ENCODE assay signal across 8 mouse cellular contexts in genomic region chr11:80428381-80429008, GRCm38 (mm10). TPM values are rescaled to one million over a fixed set of nuclear protein-coding genes. Genes with fewer than 3 reads are reported as not detected.
A peak's percentile ranks its signal among the peaks of the same experiment; 100 is the strongest.
DNase-seq lines count a peak whose midpoint lies in the region; ATAC-seq and TF ChIP-seq lines count a peak whose summit lies in the region.

Psmd11 (plus strand) TSS chr11:80428615.

- peak; percentile 100 for ATAC-seq in forebrain, embryonic 15.5 days (replicated peaks)
- peak; percentile 100 for ATAC-seq in neutrophil, adult 5-6 weeks (ENCODE audit: extremely low read depth, insufficient number of reproducible peaks, low FRiP score, poor library complexity, severe bottlenecking)

- H3K36me3 ChIP-seq in ES-E14 (ENCODE audit: control insufficient read depth, insufficient read depth, low read length, poor library complexity, severe bottlenecking) = peaks cover 8% of the 10 kb centered on the region
- H3K36me3 ChIP-seq in forebrain, embryonic 15.5 days = peaks cover 17% of the 10 kb centered on the region

- peak; percentile 96 for DNase-seq in ES-E14 (ENCODE audit: low read depth, low spot score)
- peak; percentile 96 for DNase-seq in cerebellum, adult 11-12 months
- peak; percentile 91 for DNase-seq in heart, postnatal 25 days (ENCODE audit: low spot score)
- DNase-seq in layer of hippocampus, adult 18-20 months (ENCODE audit: low spot score in 2 of 2) = peak; percentile 94 to 97
- peak; percentile 91 for DNase-seq in lung, adult 2 months
- DNase-seq in thymus, adult 18-20 months = peak; percentile 93 to 95

- in situ Hi-C loops in ES-E14 (cut with MboI; ENCODE audit: low sequenced_read_pairs in 2 of 2, unreplicated experiment in 2 of 2) = no loop called here

- peak within 1 kb of the TSS; percentile 88 for H3K27ac ChIP-seq in ES-E14 (ENCODE audit: insufficient read depth, low read depth, low read length, poor library complexity, severe bottlenecking)
- peak within 1 kb of the TSS; percentile 85 for H3K27ac ChIP-seq in forebrain, embryonic 15.5 days (replicated peaks)

- no peaks in the 10 kb centered on the region for H3K27me3 ChIP-seq in forebrain, embryonic 15.5 days

- H3K4me3 ChIP-seq in ES-E14 (ENCODE audit: insufficient read depth in 1 of 2, low read depth in 1 of 2, low read length in 2 of 2, poor library complexity in 1 of 2, severe bottlenecking in 1 of 2) = peak within 1 kb of the TSS; percentile 87 to 98
- H3K4me3 ChIP-seq in forebrain, embryonic 15.5 days = peak within 1 kb of the TSS; percentile 79
- peak within 1 kb of the TSS; percentile 85 for H3K4me3 ChIP-seq in lung, adult 2 months (replicated peaks; ENCODE audit: extremely low read depth, low read depth, low read length)

- intact Hi-C loops in heart, postnatal 25 days (cut with DNase I) = loop anchor here (2.0 kb wide), 1 partner anchor 242 kb away; no protein-coding TSS in a partner anchor

- H3K4me2 ChIP-seq in forebrain, embryonic 15.5 days (replicated peaks) = peak within 1 kb of the TSS; percentile 82

- peak; percentile 57 for TF ChIP-seq CTCF in lung, adult 2 months (IDR thresholded peaks at IDR 0.05; ENCODE audit: insufficient read depth, low read length)

- H3K9ac ChIP-seq in ES-E14 (ENCODE audit: insufficient read depth, low read depth, low read length, poor library complexity, severe bottlenecking) = peak within 1 kb of the TSS; percentile 99
- H3K9ac ChIP-seq in forebrain, embryonic 15.5 days (replicated peaks) = peak within 1 kb of the TSS; percentile 89

- WGBS in forebrain, embryonic 15.5 days = under 1% methylated on average over 57 of the region's 58 CpGs
- 1% methylated on average over 58 of the region's 58 CpGs for WGBS in lung, adult 2 months

- H3K9me3 ChIP-seq in ES-E14 (ENCODE audit: control insufficient read depth, insufficient read depth, low read depth, low read length) = no peaks in the 10 kb centered on the region
- H3K9me3 ChIP-seq in forebrain, embryonic 15.5 days = no peaks in the 10 kb centered on the region

- TF ChIP-seq POLR2A in lung, adult 2 months (IDR thresholded peaks at IDR 0.05; ENCODE audit: borderline replicate concordance, extremely low read depth, low read depth, low read length) = peak; percentile 77

- peaks cover 0 to 8% of the 10 kb centered on the region in 2 experiments; a peak in 2 of 4 replicates for H3K4me1 ChIP-seq in ES-E14 (ENCODE audit: control insufficient read depth in 2 of 2, insufficient read depth in 2 of 2, low read length in 2 of 2, poor library complexity in 1 of 2)
- peaks cover 15% of the 10 kb centered on the region for H3K4me1 ChIP-seq in forebrain, embryonic 15.5 days
- H3K4me1 ChIP-seq in lung, adult 2 months (ENCODE audit: control insufficient read depth, insufficient read depth, low read length) = peaks cover 4% of the 10 kb centered on the region

TF ChIP-seq in ES-E14, 5 proteins besides CTCF, POLR2A, EP300 and RAD21:
- TF ChIP-seq ZC3H11A (IDR thresholded peaks at IDR 0.05; ENCODE audit: borderline replicate concordance, low read depth, low read length) (peak; percentile 38; the same call in 1 of the 2 replicates), MAFK (IDR thresholded peaks at IDR 0.05; ENCODE audit: insufficient read depth, low read depth, low read length) (peak; percentile 71; the same call in 1 of the 2 replicates), HCFC1 (IDR thresholded peaks at IDR 0.05; ENCODE audit: borderline replicate concordance, insufficient read depth, low read length) (peak; percentile 94), CHD2 (IDR thresholded peaks at IDR 0.05; ENCODE audit: low read depth, low read length) (no peak), ZNF384 (IDR thresholded peaks at IDR 0.05; ENCODE audit: low read depth, low read length) (no peak)

RNA-seq across cellular contexts. Expression of gene Psmd11, which starts in this region (rescaled TPM):
- 71.4 and 106 TPM in 2 replicates for total RNA-seq in ES-E14 (2012; rRNA removed)
- 341 and 346 TPM in 2 replicates for polyA plus RNA-seq in forebrain, embryonic 15.5 days (2015; fragmentation: Nextera tagmentation; extraction: Ambion mirVana)
- total RNA-seq in heart, postnatal 25 days (2021) = 100 to 1,000 TPM; 104 to 112 TPM
- total RNA-seq in layer of hippocampus, adult 18-20 months (2021) = 100 to 1,000 TPM in 1 of 2 experiments, 10 to 100 TPM in 1; 98.8 to 106 TPM
- polyA plus RNA-seq in lung, adult 2 months (2012; rRNA removed) = 31.7 and 48.3 TPM in 2 replicates
- total RNA-seq in neutrophil, adult 5-6 weeks (2017) = 41.6 and 44.7 TPM in 2 replicates

Comparison
In these comparisons a context has a peak if more than half of its experiments do, and no peak if none do; other contexts are left out.
1. Peak in every context shown above with its lines: DNase-seq, ATAC-seq, H3K4me3 ChIP-seq and H3K27ac ChIP-seq.